8 mouse cellular contexts compared by ENCODE assay signal in the genomic region with DNA sequence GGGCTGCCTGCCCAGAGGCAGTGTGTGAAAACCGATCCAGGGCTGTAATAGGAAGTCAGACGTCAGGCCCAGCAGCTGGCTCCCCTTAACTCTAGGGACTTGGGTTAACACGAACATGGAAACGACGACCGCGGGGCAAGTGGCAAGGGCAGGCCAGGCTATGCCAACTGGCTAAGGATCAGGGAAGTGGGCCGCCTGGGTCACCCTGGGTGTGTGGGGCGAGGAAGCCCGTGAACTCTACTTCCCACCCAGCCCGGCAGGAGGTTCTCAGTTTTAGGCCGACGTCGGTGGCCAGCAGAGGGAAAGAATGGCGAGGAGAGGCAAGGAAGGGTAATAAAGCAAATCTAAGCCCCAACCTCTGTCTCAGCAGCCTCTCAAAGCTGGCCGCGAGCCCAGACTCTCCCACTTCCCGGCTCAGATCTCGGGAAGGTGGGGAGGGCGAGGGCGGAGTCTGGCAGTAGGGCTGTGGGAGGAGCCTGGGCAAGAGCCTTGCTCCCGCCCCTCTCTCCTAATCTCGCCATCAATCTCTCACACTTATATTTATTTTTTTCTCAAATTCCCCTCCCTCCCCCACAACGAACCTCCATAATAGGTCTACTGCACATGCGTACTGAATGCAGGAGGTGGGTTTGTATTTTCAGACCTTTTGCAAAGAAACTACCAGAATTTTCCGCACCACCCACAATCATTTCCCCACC. TPM values are rescaled to one million over a fixed set of nuclear protein-coding genes. Genes with fewer than 3 reads are reported as not detected.
DNase-seq lines count a peak whose midpoint lies in the region; ATAC-seq and TF ChIP-seq lines count a peak whose summit lies in the region.

No protein-coding gene starts in this region.

- peak; percentile 83 to 86 for DNase-seq in CD8-positive naive resting alpha-beta T cell, adult 2 months (ENCODE audit: low read depth in 2 of 2, low spot score in 2 of 2)
- peak; percentile 40 for DNase-seq in c-Kit-positive CD71-negative TER-119-negative erythroid progenitor cells, embryonic 14.5 days (ENCODE audit: low read depth)
- DNase-seq in heart, postnatal 10 days, result peak; percentile 96
- peak; percentile 91 for DNase-seq in large intestine, adult 2 months (ENCODE audit: low read depth, low spot score)
- peak; percentile 89 for DNase-seq in liver, postnatal 0 days
- DNase-seq in testis, postnatal 10 days (ENCODE audit: low spot score), result peak; percentile 98

- no peak for TF ChIP-seq EP300 in liver, postnatal 0 days (IDR thresholded peaks at IDR 0.05; ENCODE audit: low read depth)

- peak overlapping the region; percentile 70 for H3K9ac ChIP-seq in forebrain, embryonic 13.5 days
- peak overlapping the region; percentile 92 for H3K9ac ChIP-seq in liver, postnatal 0 days (replicated peaks)
- peak overlapping the region; percentile 100 for H3K9ac ChIP-seq in neural tube, embryonic 14.5 days (replicated peaks; ENCODE audit: low read depth, low read length)

- under 1% methylated on average over 26 of the region's 26 CpGs for WGBS in forebrain, embryonic 13.5 days
- under 1% methylated on average over 26 of the region's 26 CpGs for WGBS in large intestine, adult 2 months
- WGBS in liver, postnatal 0 days (ENCODE audit: insufficient replicate concordance), result under 1% methylated on average over 26 of the region's 26 CpGs
- under 1% methylated on average over 26 of the region's 26 CpGs for WGBS in neural tube, embryonic 14.5 days

- H3K36me3 ChIP-seq in forebrain, embryonic 13.5 days (ENCODE audit: poor library complexity, severe bottlenecking), result peaks cover 32% of the 10 kb centered on the region
- H3K36me3 ChIP-seq in liver, postnatal 0 days (replicated peaks; ENCODE audit: insufficient read depth, low read length), result peaks cover 7% of the 10 kb centered on the region; the same call in 1 of the 2 replicates
- peaks cover 21% of the 10 kb centered on the region for H3K36me3 ChIP-seq in neural tube, embryonic 14.5 days (ENCODE audit: control insufficient read depth, insufficient read depth, low read length)

- peak; percentile 76 for ATAC-seq in forebrain, embryonic 13.5 days
- peak; percentile 48 for ATAC-seq in liver, postnatal 0 days
- peak; percentile 88 for ATAC-seq in neural tube, embryonic 14.5 days (ENCODE audit: low read depth)

- intact Hi-C loops in heart, postnatal 10 days (cut with DNase I), result no loop called here

- H3K9me3 ChIP-seq in forebrain, embryonic 13.5 days (replicated peaks), result no peaks in the 10 kb centered on the region
- H3K9me3 ChIP-seq in liver, postnatal 0 days (ENCODE audit: low read length), result no peaks in the 10 kb centered on the region
- H3K9me3 ChIP-seq in neural tube, embryonic 14.5 days (ENCODE audit: control insufficient read depth, low read length), result no peaks in the 10 kb centered on the region

- H3K4me1 ChIP-seq in forebrain, embryonic 13.5 days, result peaks cover 70% of the 10 kb centered on the region
- peaks cover 43% of the 10 kb centered on the region for H3K4me1 ChIP-seq in liver, postnatal 0 days (ENCODE audit: insufficient read depth)
- H3K4me1 ChIP-seq in neural tube, embryonic 14.5 days (ENCODE audit: control insufficient read depth, insufficient read depth, low read length), result peaks cover 44% of the 10 kb centered on the region

- peak overlapping the region; percentile 99 for H3K27ac ChIP-seq in forebrain, embryonic 13.5 days
- H3K27ac ChIP-seq in liver, postnatal 0 days (ENCODE audit: low read depth), result peak overlapping the region; percentile 91
- peak overlapping the region; percentile 100 for H3K27ac ChIP-seq in neural tube, embryonic 14.5 days (ENCODE audit: low read depth, low read length)

- peak overlapping the region; percentile 90 for H3K4me3 ChIP-seq in forebrain, embryonic 13.5 days
- peak overlapping the region; percentile 83 for H3K4me3 ChIP-seq in liver, postnatal 0 days (ENCODE audit: low read depth, low read length)
- peak overlapping the region; percentile 85 for H3K4me3 ChIP-seq in neural tube, embryonic 14.5 days (ENCODE audit: low read depth, low read length)

- H3K4me2 ChIP-seq in forebrain, embryonic 13.5 days, result peak overlapping the region; percentile 98
- H3K4me2 ChIP-seq in liver, postnatal 0 days (ENCODE audit: low read depth, low read length), result peak overlapping the region; percentile 87
- peak overlapping the region; percentile 98 for H3K4me2 ChIP-seq in neural tube, embryonic 14.5 days (ENCODE audit: low read depth, low read length)

- no peak for TF ChIP-seq CTCF in liver, postnatal 0 days (IDR thresholded peaks at IDR 0.05; ENCODE audit: low read depth)

- H3K27me3 ChIP-seq in forebrain, embryonic 13.5 days, result no peaks in the 10 kb centered on the region
- H3K27me3 ChIP-seq in liver, postnatal 0 days (ENCODE audit: insufficient read depth, low read length), result peaks cover 20% of the 10 kb centered on the region
- no peaks in the 10 kb centered on the region for H3K27me3 ChIP-seq in neural tube, embryonic 14.5 days (ENCODE audit: control insufficient read depth, insufficient read depth, low read length)

RNA-seq across cellular contexts. Expression of a gene that starts 2.9 kb away (rescaled TPM):
- polyA plus RNA-seq in forebrain, embryonic 13.5 days (2015; fragmentation: Nextera tagmentation; extraction: Ambion mirVana), result 104 and 106 TPM in 2 replicates
- total RNA-seq in heart, postnatal 10 days (2021), result 10 to 100 TPM; 62.0 to 66.7 TPM
- 63.4 and 118 TPM in 2 replicates for polyA plus RNA-seq in large intestine, adult 2 months (2012; rRNA removed)
- 7.8 and 8.7 TPM in 2 replicates for polyA plus RNA-seq in liver, postnatal 0 days (2015; fragmentation: Nextera tagmentation; extraction: Ambion mirVana)
- 86.0 and 89.6 TPM in 2 replicates for polyA plus RNA-seq in neural tube, embryonic 14.5 days (2014; fragmentation: Nextera tagmentation; extraction: Ambion mirVana)

RNA-seq across cellular contexts. Expression of a gene that starts 26.0 kb away (rescaled TPM):
- 72.6 and 78.8 TPM in 2 replicates for polyA plus RNA-seq in forebrain, embryonic 13.5 days (2015; fragmentation: Nextera tagmentation; extraction: Ambion mirVana)
- 1 to 10 TPM in 1 of 2 experiments, under 1 TPM in 1; 0.89 to 1.7 TPM for total RNA-seq in heart, postnatal 10 days (2021)
- 0.51 and 0.79 TPM in 2 replicates for polyA plus RNA-seq in large intestine, adult 2 months (2012; rRNA removed)
- 0.87 and 1.3 TPM in 2 replicates for polyA plus RNA-seq in liver, postnatal 0 days (2015; fragmentation: Nextera tagmentation; extraction: Ambion mirVana)
- polyA plus RNA-seq in neural tube, embryonic 14.5 days (2014; fragmentation: Nextera tagmentation; extraction: Ambion mirVana), result 213 and 260 TPM in 2 replicates

RNA-seq across cellular contexts. Expression of a gene that starts 29.0 kb away (rescaled TPM):
- polyA plus RNA-seq in forebrain, embryonic 13.5 days (2015; fragmentation: Nextera tagmentation; extraction: Ambion mirVana), result 100.0 and 108 TPM in 2 replicates
- 10 to 100 TPM; 94.1 to 95.0 TPM for total RNA-seq in heart, postnatal 10 days (2021)
- polyA plus RNA-seq in large intestine, adult 2 months (2012; rRNA removed), result 164 and 180 TPM in 2 replicates
- 83.7 and 83.9 TPM in 2 replicates for polyA plus RNA-seq in liver, postnatal 0 days (2015; fragmentation: Nextera tagmentation; extraction: Ambion mirVana)
- polyA plus RNA-seq in neural tube, embryonic 14.5 days (2014; fragmentation: Nextera tagmentation; extraction: Ambion mirVana), result 112 and 132 TPM in 2 replicates

RNA-seq across cellular contexts. Expression of a gene that starts 29.1 kb away (rescaled TPM):
- 45.9 and 48.6 TPM in 2 replicates for polyA plus RNA-seq in forebrain, embryonic 13.5 days (2015; fragmentation: Nextera tagmentation; extraction: Ambion mirVana)
- 10 to 100 TPM; 27.5 to 30.2 TPM for total RNA-seq in heart, postnatal 10 days (2021)
- 6.1 and 14.5 TPM in 2 replicates for polyA plus RNA-seq in large intestine, adult 2 months (2012; rRNA removed)
- 4.7 and 5.4 TPM in 2 replicates for polyA plus RNA-seq in liver, postnatal 0 days (2015; fragmentation: Nextera tagmentation; extraction: Ambion mirVana)
- polyA plus RNA-seq in neural tube, embryonic 14.5 days (2014; fragmentation: Nextera tagmentation; extraction: Ambion mirVana), result 21.3 and 29.9 TPM in 2 replicates

RNA-seq across cellular contexts. Expression of a gene that starts 31.7 kb away (rescaled TPM):
- 6.3 and 6.6 TPM in 2 replicates for polyA plus RNA-seq in forebrain, embryonic 13.5 days (2015; fragmentation: Nextera tagmentation; extraction: Ambion mirVana)
- total RNA-seq in heart, postnatal 10 days (2021), result 10 to 100 TPM; 53.3 to 54.0 TPM
- polyA plus RNA-seq in large intestine, adult 2 months (2012; rRNA removed), result 10.5 and 11.0 TPM in 2 replicates
- 12.3 and 14.0 TPM in 2 replicates for polyA plus RNA-seq in liver, postnatal 0 days (2015; fragmentation: Nextera tagmentation; extraction: Ambion mirVana)
- 2.3 and 5.3 TPM in 2 replicates for polyA plus RNA-seq in neural tube, embryonic 14.5 days (2014; fragmentation: Nextera tagmentation; extraction: Ambion mirVana)

Comparison
In these comparisons a context has a peak if more than half of its experiments do, and no peak if none do; other contexts are left out.
1. Peak in every context shown above with its lines: DNase-seq, ATAC-seq, H3K4me3 ChIP-seq and H3K27ac ChIP-seq.
2. DNase-seq: peak in every context shown above with its lines; median percentile 98 in testis, postnatal 10 days; 96 in heart, postnatal 10 days; 91 in large intestine, adult 2 months; 89 in liver, postnatal 0 days; 84 in CD8-positive naive resting alpha-beta T cell, adult 2 months; 40 in c-Kit-positive CD71-negative TER-119-negative erythroid progenitor cells, embryonic 14.5 days.
3. RNA of a gene that starts 26.0 kb away (polyA plus RNA-seq): 213 to 260 TPM in neural tube, embryonic 14.5 days and 72.6 to 78.8 TPM in forebrain, embryonic 13.5 days; 0.87 to 1.3 TPM in liver, postnatal 0 days and 0.51 to 0.79 TPM in large intestine, adult 2 months; every median in the first group is over 10 times any median in the second.